Mouse (Mus musculus): Measurements from ENCODE around the gene Fam166a. TPM values are rescaled to one million over a fixed set of nuclear protein-coding genes. Genes with fewer than 3 reads are reported as not detected.

Gene Fam166a
- polyA plus RNA-seq, 1 experiment from 2014 or later, result 1.4 TPM

GRCm38 (mm10) chr2:25262291-25262767, 43.8 kb downstream of the Fam166a start, which contains the start of gene Tprn:
Gene Tprn, plus strand, starts transcription at chr2:25262618.
- whole genome bisulfite sequencing, result under 1% methylated on average over 39 of the region's 39 CpGs
- Histone ChIP-seq H3K4me3 (peak within 1 kb of the TSS; percentile 85), H3K27me3 (replicated peaks; ENCODE audit: low read depth, poor library complexity, severe bottlenecking) (peaks cover 28% of the 10 kb centered on the region), H3K9me3 (no peaks in the 10 kb centered on the region), H3K4me1 (peaks cover 52% of the 10 kb centered on the region), H3K27ac (replicated peaks) (peak within 1 kb of the TSS; percentile 78), H3K36me3 (replicated peaks) (peaks cover 6% of the 10 kb centered on the region; the same call in 1 of the 2 replicates)
- DNase-seq (ENCODE audit: low spot score), result peak; percentile 95

GRCm38 (mm10) chr2:25262795-25263622, 44.5 kb downstream of the Fam166a start:
- Histone ChIP-seq H3K27me3 (replicated peaks; ENCODE audit: low read depth, poor library complexity, severe bottlenecking) (peaks cover 28% of the 10 kb centered on the region), H3K4me3 (peak overlapping the region; percentile 85), H3K9me3 (no peaks in the 10 kb centered on the region), H3K4me1 (peaks cover 52% of the 10 kb centered on the region), H3K27ac (replicated peaks) (peak overlapping the region; percentile 78), H3K36me3 (replicated peaks) (peaks cover 12% of the 10 kb centered on the region)
- peak; percentile 64 for DNase-seq (ENCODE audit: low spot score)
- under 1% methylated on average over 82 of the region's 82 CpGs for WGBS

- no peak overlapping the region for H3K27ac ChIP-seq (replicated peaks)
- peaks cover 28% of the 10 kb centered on the region for H3K27me3 ChIP-seq (replicated peaks; ENCODE audit: low read depth, poor library complexity, severe bottlenecking)
- peaks cover 52% of the 10 kb centered on the region for H3K4me1 ChIP-seq
- DNase-seq (ENCODE audit: low spot score), result no peak
- H3K4me3 ChIP-seq, result peak overlapping the region; percentile 85
- no peaks in the 10 kb centered on the region for H3K9me3 ChIP-seq
- H3K36me3 ChIP-seq (replicated peaks), result peaks cover 20% of the 10 kb centered on the region
- WGBS, result 19% methylated on average over 12 of the region's 12 CpGs
Measured at GRCm38 (mm10) chr2:25263623-25264285, 45.2 kb downstream of the Fam166a start.

- Histone ChIP-seq H3K9me3 (no peaks in the 10 kb centered on the region), H3K36me3 (replicated peaks) (peaks cover 25% of the 10 kb centered on the region), H3K27me3 (replicated peaks; ENCODE audit: low read depth, poor library complexity, severe bottlenecking) (peaks cover 28% of the 10 kb centered on the region), H3K4me3 (peak overlapping the region; percentile 85), H3K4me1 (peaks cover 52% of the 10 kb centered on the region), H3K27ac (replicated peaks) (no peak overlapping the region)
- DNase-seq (ENCODE audit: low spot score), result no peak
- 78% methylated on average over 5 of the region's 5 CpGs for WGBS
Measured at GRCm38 (mm10) chr2:25264286-25264660, 45.7 kb downstream of the Fam166a start.

GRCm38 (mm10) chr2:25264851-25265250, 46.3 kb downstream of the Fam166a start:
- WGBS, result 73% methylated on average over 3 of the region's 3 CpGs
- peaks cover 28% of the 10 kb centered on the region for H3K27me3 ChIP-seq (replicated peaks; ENCODE audit: low read depth, poor library complexity, severe bottlenecking)
- no peaks in the 10 kb centered on the region for H3K9me3 ChIP-seq
- H3K27ac ChIP-seq (replicated peaks), result no peak overlapping the region
- no peak for DNase-seq (ENCODE audit: low spot score)
- peaks cover 31% of the 10 kb centered on the region for H3K36me3 ChIP-seq (replicated peaks)
- H3K4me1 ChIP-seq, result peaks cover 52% of the 10 kb centered on the region
- peak overlapping the region; percentile 29; the same call in 1 of the 2 replicates for H3K4me3 ChIP-seq

GRCm38 (mm10) chr2:25265897-25266656, 47.5 kb downstream of the Fam166a start:
- Histone ChIP-seq H3K4me3 (peak overlapping the region; percentile 19; the same call in 1 of the 2 replicates), H3K27ac (replicated peaks) (no peak overlapping the region), H3K27me3 (replicated peaks; ENCODE audit: low read depth, poor library complexity, severe bottlenecking) (peaks cover 28% of the 10 kb centered on the region), H3K4me1 (peaks cover 55% of the 10 kb centered on the region), H3K36me3 (replicated peaks) (peaks cover 43% of the 10 kb centered on the region), H3K9me3 (no peaks in the 10 kb centered on the region)
- 66% methylated on average over 6 of the region's 6 CpGs for WGBS
- no peak for DNase-seq (ENCODE audit: low spot score)

- Histone ChIP-seq H3K27me3 (replicated peaks; ENCODE audit: low read depth, poor library complexity, severe bottlenecking) (peaks cover 28% of the 10 kb centered on the region), H3K4me3 (peak overlapping the region; percentile 12; the same call in 1 of the 2 replicates), H3K36me3 (replicated peaks) (peaks cover 45% of the 10 kb centered on the region), H3K9me3 (no peaks in the 10 kb centered on the region), H3K27ac (replicated peaks) (no peak overlapping the region), H3K4me1 (peaks cover 60% of the 10 kb centered on the region)
- no peak for DNase-seq (ENCODE audit: low spot score)
- WGBS, result 72% methylated on average over 2 of the region's 2 CpGs
Measured at GRCm38 (mm10) chr2:25266720-25267119, 48.2 kb downstream of the Fam166a start.

GRCm38 (mm10) chr2:25267241-25267640, 48.7 kb downstream of the Fam166a start:
- H3K4me3 ChIP-seq, result 0 out of 2 replicates have a peak overlapping the region, but pooled peaks have one; percentile 12
- no peak for DNase-seq (ENCODE audit: low spot score)
- no peak overlapping the region for H3K27ac ChIP-seq (replicated peaks)

GRCm38 (mm10) chr2:25267746-25268309, 49.3 kb downstream of the Fam166a start:
- Histone ChIP-seq H3K27me3 (replicated peaks; ENCODE audit: low read depth, poor library complexity, severe bottlenecking) (peaks cover 25% of the 10 kb centered on the region), H3K4me3 (0 out of 2 replicates have a peak overlapping the region, but pooled peaks have one; percentile 13), H3K36me3 (replicated peaks) (peaks cover 45% of the 10 kb centered on the region), H3K4me1 (peaks cover 56% of the 10 kb centered on the region), H3K27ac (replicated peaks) (no peak overlapping the region), H3K9me3 (no peaks in the 10 kb centered on the region)
- no peak for DNase-seq (ENCODE audit: low spot score)
- WGBS, result 72% methylated on average over 4 of the region's 4 CpGs

More at GRCm38 (mm10) chr2:25267241-25267640, 48.7 kb downstream of the Fam166a start:
- Histone ChIP-seq H3K36me3 (replicated peaks) (peaks cover 45% of the 10 kb centered on the region), H3K9me3 (no peaks in the 10 kb centered on the region), H3K27me3 (replicated peaks; ENCODE audit: low read depth, poor library complexity, severe bottlenecking) (peaks cover 28% of the 10 kb centered on the region), H3K4me1 (peaks cover 55% of the 10 kb centered on the region)

Measured in embryonic facial prominence, embryonic 10.5 days (tissue).